Mouse (Mus musculus) heart, postnatal 0 days (tissue): Measurements from ENCODE around the gene Mgat4a. TPM values are rescaled to one million over a fixed set of nuclear protein-coding genes. Genes with fewer than 3 reads are reported as not detected.

ENCODE experiments used
- ATAC-seq: fragments of 200-750 bp; cut with Nextera tagmentation; 2 replicates; pipeline ENCODE4 v1.8.0; 2017; ENCODE audit warnings: low read depth, moderate number of reproducible peaks, moderate library complexity; ENCODE audit not compliant: insufficient read depth
- DNase-seq: peaks from one replicate; pipeline ENCODE4 v3.0.0-alpha.2; 2016; ENCODE audit warnings: low spot score
- H3K27ac ChIP-seq: fragments of 300-500 bp; sonication (generic); 2 replicates; pipeline ENCODE4 v1.5.1; 2014; ENCODE audit warnings: low read depth, mild to moderate bottlenecking
- H3K27me3 ChIP-seq: fragments of 300-500 bp; sonication (generic); 2 replicates; pipeline ENCODE4 v1.6.1; 2014; ENCODE audit warnings: low read length, mixed read lengths; ENCODE audit not compliant: control insufficient read depth, insufficient read depth
- H3K36me3 ChIP-seq: fragments of 300-500 bp; sonication (generic); replicated peaks from 2 replicates; pipeline ENCODE4 v1.6.1; 2014; ENCODE audit warnings: low read length, mixed read lengths; ENCODE audit not compliant: control insufficient read depth, insufficient read depth
- H3K4me1 ChIP-seq: fragments of 300-500 bp; sonication (generic); 2 replicates; pipeline ENCODE4 v1.6.1; 2014; ENCODE audit warnings: antibody characterized with exemption; ENCODE audit not compliant: control insufficient read depth, insufficient read depth
- H3K4me2 ChIP-seq: fragments of 300-500 bp; sonication (generic); 2 replicates; pipeline ENCODE4 v1.6.1; 2014; ENCODE audit warnings: low read depth, mild to moderate bottlenecking, low read length, moderate library complexity
- H3K4me3 ChIP-seq: fragments of 300-500 bp; sonication (generic); 2 replicates; pipeline ENCODE4 v1.5.1; 2014; ENCODE audit warnings: low read depth, low read length
- H3K9ac ChIP-seq: fragments of 300-500 bp; sonication (generic); replicated peaks from 2 replicates; pipeline ENCODE4 v1.6.1; 2014; ENCODE audit warnings: low read depth, low read length, mixed read lengths
- H3K9me3 ChIP-seq: fragments of 300-500 bp; sonication (generic); replicated peaks from 2 replicates; pipeline ENCODE4 v1.6.1; 2016; ENCODE audit warnings: low read length; ENCODE audit not compliant: control insufficient read depth
- CTCF ChIP-seq: IDR thresholded peaks from 2 replicates; pipeline ENCODE4 v1.5.1; 2016; ENCODE audit warnings: antibody characterized with exemption, control low read depth, low read depth
- EP300 ChIP-seq: IDR thresholded peaks from 2 replicates; pipeline ENCODE4 v1.6.1; 2016; ENCODE audit warnings: antibody characterized with exemption, low read depth
- WGBS: fragments of 180-500 bp; shearing (Covaris S2); extraction: QIAGEN DNeasy Blood & Tissue Kit; methylation state at CpG from one replicate; pipeline ENCODE4 v1.1.7; 2014; 5-methylcytosine and 5-hydroxymethylcytosine counted together
- polyA plus RNA-seq: library from polyadenylated mRNA; unstranded; fragments of >200 nt; fragmentation: Nextera tagmentation; extraction: Ambion mirVana; gene quantifications from 2 replicates; pipeline ENCODE4 v1.2.1, GENCODE M21; 2015
- total RNA-seq: library from RNA; depleted of rRNA; stranded (reverse); fragments of >200 nt; gene quantifications from 2 replicates; pipeline ENCODE4 v1.2.3, GENCODE M21; 2014; ENCODE audit warnings: low replicate concordance

Gene Mgat4a
- total and polyA plus RNA-seq, 2 experiments from 2014 or later = 4.4 to 7.3 TPM

GRCm38 (mm10) chr1:37429366-37430296, 111.2 kb downstream of the Mgat4a start, which contains the start of the genes Coa5 and Unc50:
TSS of gene Coa5 (minus strand) at chr1:37430103.
TSS of gene Unc50 (plus strand) at chr1:37430139.
- Histone ChIP-seq H3K27ac (peak within 1 kb of the TSS; percentile 87), H3K4me2 (peak within 1 kb of the TSS; percentile 86), H3K4me1 (peaks cover 15% of the 10 kb centered on the region), H3K9ac (peak within 1 kb of the TSS; percentile 91), H3K4me3 (peak within 1 kb of the TSS; percentile 93), H3K9me3 (no peaks in the 10 kb centered on the region), H3K36me3 (peaks cover 55% of the 10 kb centered on the region), H3K27me3 (no peaks in the 10 kb centered on the region)
- TF ChIP-seq EP300 (peak; percentile 70; the same call in 1 of the 2 replicates), CTCF (no peak)
- under 1% methylated on average over 57 of the region's 57 CpGs for WGBS
- DNase-seq (peak; percentile 97), ATAC-seq (peak; percentile 98)

DNA sequence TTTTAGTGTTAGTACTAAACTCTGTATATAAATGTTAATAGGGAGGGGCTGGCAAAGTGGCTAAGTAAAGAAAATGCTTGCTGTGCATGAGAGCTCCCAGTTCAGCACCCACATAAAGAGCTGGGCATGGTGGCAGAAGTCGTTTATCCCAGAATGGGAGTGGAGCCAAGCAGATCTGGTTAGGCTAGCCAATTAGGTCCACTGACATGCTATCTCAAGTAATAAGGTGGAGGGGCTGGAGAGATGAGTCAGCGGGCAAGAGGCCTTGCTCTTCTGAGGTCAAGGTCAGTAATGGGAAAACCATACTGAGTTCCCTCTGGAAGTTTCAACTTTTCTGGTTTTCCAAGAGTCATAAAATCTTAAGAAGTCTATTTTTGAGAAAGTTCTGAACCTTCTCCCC, 111.9 kb downstream of the Mgat4a start:
- Histone ChIP-seq H3K4me3 (peak overlapping the region; percentile 93), H3K4me1 (peaks cover 15% of the 10 kb centered on the region), H3K27ac (peak overlapping the region; percentile 82), H3K4me2 (peak overlapping the region; percentile 86), H3K9ac (no peak overlapping the region; the same call in 1 of the 2 replicates), H3K9me3 (no peaks in the 10 kb centered on the region; the same call in 1 of the 2 replicates), H3K27me3 (no peaks in the 10 kb centered on the region), H3K36me3 (peaks cover 57% of the 10 kb centered on the region)
- DNase-seq (no peak), ATAC-seq (no peak)
- 24% methylated on average over 2 of the region's 2 CpGs for WGBS
- TF ChIP-seq EP300 (no peak), CTCF (no peak)

DNA sequence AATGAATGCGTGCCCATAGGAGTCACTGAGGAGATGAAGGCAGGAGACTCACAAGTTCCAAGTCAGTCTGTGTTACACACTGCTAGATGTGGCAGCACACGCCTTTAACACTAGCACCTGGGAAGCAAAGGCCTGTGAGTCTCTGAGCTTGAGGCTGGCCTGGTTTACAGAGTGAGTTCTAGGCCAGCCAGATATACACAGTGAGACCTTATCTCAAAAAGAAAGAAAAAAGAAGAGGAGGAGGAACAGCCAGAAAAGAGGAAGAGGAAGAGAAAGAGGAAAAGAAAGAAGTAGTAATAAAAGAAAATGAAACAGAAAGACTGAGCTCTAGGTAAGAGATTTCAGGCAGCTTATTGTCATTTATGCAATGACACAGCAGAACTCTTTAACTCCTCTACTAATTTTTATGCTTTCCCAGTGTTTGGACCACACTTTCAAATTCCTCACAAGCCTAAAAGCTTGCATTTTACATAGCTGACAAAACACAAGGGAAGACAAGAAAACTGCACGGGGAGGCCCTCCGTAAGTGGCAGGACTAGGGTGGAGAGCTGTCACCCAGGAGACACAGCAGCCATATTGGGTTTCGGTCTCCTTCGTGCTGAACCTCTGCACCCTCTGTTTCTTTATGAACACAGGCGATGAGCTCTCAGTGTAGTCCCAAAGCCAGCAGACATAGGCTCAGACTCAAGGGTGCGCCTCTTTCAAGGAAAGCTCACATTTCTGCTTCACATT, 113.5 kb downstream of the Mgat4a start:
- Histone ChIP-seq H3K4me2 (no peak overlapping the region), H3K27me3 (no peaks in the 10 kb centered on the region), H3K27ac (no peak overlapping the region), H3K9ac (no peak overlapping the region), H3K36me3 (peaks cover 45% of the 10 kb centered on the region), H3K9me3 (peaks cover 3% of the 10 kb centered on the region; the same call in 1 of the 2 replicates), H3K4me1 (peaks cover 15% of the 10 kb centered on the region), H3K4me3 (no peak overlapping the region)
- no peak for DNase-seq
- no peak for ATAC-seq
- TF ChIP-seq EP300 = no peak
- no peak for TF ChIP-seq CTCF
- WGBS = 96% methylated on average over 8 of the region's 8 CpGs

GRCm38 (mm10) chr1:37419420-37419819, 121.4 kb downstream of the Mgat4a start:
- Histone ChIP-seq H3K9ac (no peak overlapping the region), H3K27ac (no peak overlapping the region), H3K4me2 (no peak overlapping the region), H3K4me1 (no peaks in the 10 kb centered on the region), H3K9me3 (peaks cover 3% of the 10 kb centered on the region; the same call in 1 of the 2 replicates), H3K4me3 (no peak overlapping the region), H3K36me3 (peaks cover 46% of the 10 kb centered on the region), H3K27me3 (no peaks in the 10 kb centered on the region)
- peak; percentile 74; the same call in 1 of the 2 replicates for ATAC-seq
- TF ChIP-seq CTCF (peak; percentile 98), EP300 (no peak)
- 97% methylated on average over 1 of the region's 1 CpGs for WGBS
- peak; percentile 38 for DNase-seq

DNA sequence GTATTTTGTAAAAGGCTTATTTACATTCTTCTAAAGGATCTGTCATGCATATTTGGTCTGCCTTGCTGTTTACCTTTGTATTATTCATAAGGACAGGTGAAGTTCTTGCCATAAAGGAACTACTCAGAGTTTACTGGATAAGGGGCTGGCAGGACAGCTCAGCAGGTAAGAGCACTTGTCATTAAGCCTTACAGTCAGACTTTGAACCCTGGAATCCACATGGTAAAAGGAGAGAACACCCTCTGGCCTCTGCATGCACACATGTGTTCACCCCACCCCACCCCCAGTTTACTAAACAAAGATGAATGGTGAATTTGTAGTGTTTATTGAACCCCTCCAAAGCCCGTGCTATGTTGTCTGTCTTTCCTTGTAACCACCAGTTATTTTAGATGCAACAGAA, 125.4 kb downstream of the Mgat4a start:
- Histone ChIP-seq H3K36me3 (peaks cover 34% of the 10 kb centered on the region), H3K4me3 (no peak overlapping the region), H3K27ac (no peak overlapping the region), H3K4me1 (no peaks in the 10 kb centered on the region), H3K4me2 (no peak overlapping the region), H3K9ac (no peak overlapping the region), H3K27me3 (no peaks in the 10 kb centered on the region), H3K9me3 (no peaks in the 10 kb centered on the region)
- DNase-seq = no peak
- TF ChIP-seq EP300 (no peak), CTCF (no peak)
- 81% methylated on average over 1 of the region's 1 CpGs for WGBS
- ATAC-seq = no peak
